Mouse (Mus musculus): Measurements from ENCODE around the gene Wdr86. TPM values are rescaled to one million over a fixed set of nuclear protein-coding genes. Genes with fewer than 3 reads are reported as not detected.
A peak's percentile ranks its signal among the peaks of the same experiment; 100 is the strongest.
"Not testable (repeated sequence)": the region's sequence is repeated elsewhere in the genome, so short reads cannot be mapped to it uniquely, and the experiment has no call there.

The Wdr86 gene
- total and polyA plus RNA-seq, 2 experiments from 2014 or later = 2.8 to 5.1 TPM

GRCm38 (mm10) chr5:24696704-24697103, 33.8 kb downstream of the Wdr86 start:
- Histone ChIP-seq H3K4me1 (ENCODE audit: control insufficient read depth, insufficient read depth) (no peaks in the 10 kb centered on the region), H3K36me3 (replicated peaks; ENCODE audit: control insufficient read depth, insufficient read depth, low read length) (peaks cover 95% of the 10 kb centered on the region), H3K4me3 (ENCODE audit: low read depth, low read length) (no peak overlapping the region), H3K9ac (replicated peaks; ENCODE audit: low read depth, low read length) (no peak overlapping the region), H3K27me3 (ENCODE audit: control insufficient read depth, insufficient read depth, low read length) (no peaks in the 10 kb centered on the region), H3K4me2 (ENCODE audit: low read depth, low read length) (no peak overlapping the region), H3K9me3 (replicated peaks; ENCODE audit: control insufficient read depth, low read length) (no peaks in the 10 kb centered on the region), H3K27ac (ENCODE audit: low read depth) (peak overlapping the region; percentile 41)
- no peak for TF ChIP-seq EP300 (IDR thresholded peaks at IDR 0.05; ENCODE audit: low read depth)
- TF ChIP-seq CTCF (IDR thresholded peaks at IDR 0.05; ENCODE audit: low read depth) = no peak
- peak; percentile 7 for DNase-seq (ENCODE audit: low spot score)
- ATAC-seq (ENCODE audit: insufficient read depth, low read depth) = 0 out of 2 replicates have a peak, but pooled peaks have one; percentile 14
- WGBS = 63% methylated on average over 3 of the region's 3 CpGs

DNA sequence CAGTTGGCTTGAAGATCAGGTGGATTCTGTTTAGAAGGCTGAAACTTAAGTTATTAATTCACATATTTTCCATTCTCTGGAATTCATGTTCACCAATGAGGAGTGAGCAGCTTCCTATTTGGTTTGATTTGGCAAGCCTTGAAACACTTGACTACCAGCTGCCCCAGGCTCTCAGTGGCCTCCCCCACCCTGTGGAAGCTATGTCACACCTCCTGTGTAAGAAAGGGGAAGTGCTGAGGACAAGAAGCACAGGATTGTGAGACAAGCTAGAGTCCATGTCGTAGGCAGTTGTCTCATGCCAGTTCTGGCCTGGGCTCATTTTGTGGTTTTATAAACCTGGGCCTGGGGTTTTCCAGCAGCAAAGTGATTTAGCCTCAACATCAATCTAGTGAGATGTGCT, 42.8 kb downstream of the Wdr86 start:
- no peak for ATAC-seq (ENCODE audit: insufficient read depth, low read depth)
- Histone ChIP-seq H3K27me3 (ENCODE audit: control insufficient read depth, insufficient read depth, low read length) (no peaks in the 10 kb centered on the region), H3K4me2 (ENCODE audit: low read depth, low read length) (no peak overlapping the region), H3K27ac (ENCODE audit: low read depth) (no peak overlapping the region), H3K36me3 (replicated peaks; ENCODE audit: control insufficient read depth, insufficient read depth, low read length) (peaks cover 38% of the 10 kb centered on the region), H3K4me1 (ENCODE audit: control insufficient read depth, insufficient read depth) (0 out of 2 replicates have a peak, but pooled peaks cover 4% of the 10 kb centered on the region), H3K9me3 (replicated peaks; ENCODE audit: control insufficient read depth, low read length) (no peaks in the 10 kb centered on the region), H3K4me3 (ENCODE audit: low read depth, low read length) (no peak overlapping the region), H3K9ac (replicated peaks; ENCODE audit: low read depth, low read length) (no peak overlapping the region)
- no peak for TF ChIP-seq CTCF (IDR thresholded peaks at IDR 0.05; ENCODE audit: low read depth)
- TF ChIP-seq EP300 (IDR thresholded peaks at IDR 0.05; ENCODE audit: low read depth) = no peak
- DNase-seq (ENCODE audit: low spot score) = no peak
- 61% methylated on average over 1 of the region's 1 CpGs for WGBS

DNA sequence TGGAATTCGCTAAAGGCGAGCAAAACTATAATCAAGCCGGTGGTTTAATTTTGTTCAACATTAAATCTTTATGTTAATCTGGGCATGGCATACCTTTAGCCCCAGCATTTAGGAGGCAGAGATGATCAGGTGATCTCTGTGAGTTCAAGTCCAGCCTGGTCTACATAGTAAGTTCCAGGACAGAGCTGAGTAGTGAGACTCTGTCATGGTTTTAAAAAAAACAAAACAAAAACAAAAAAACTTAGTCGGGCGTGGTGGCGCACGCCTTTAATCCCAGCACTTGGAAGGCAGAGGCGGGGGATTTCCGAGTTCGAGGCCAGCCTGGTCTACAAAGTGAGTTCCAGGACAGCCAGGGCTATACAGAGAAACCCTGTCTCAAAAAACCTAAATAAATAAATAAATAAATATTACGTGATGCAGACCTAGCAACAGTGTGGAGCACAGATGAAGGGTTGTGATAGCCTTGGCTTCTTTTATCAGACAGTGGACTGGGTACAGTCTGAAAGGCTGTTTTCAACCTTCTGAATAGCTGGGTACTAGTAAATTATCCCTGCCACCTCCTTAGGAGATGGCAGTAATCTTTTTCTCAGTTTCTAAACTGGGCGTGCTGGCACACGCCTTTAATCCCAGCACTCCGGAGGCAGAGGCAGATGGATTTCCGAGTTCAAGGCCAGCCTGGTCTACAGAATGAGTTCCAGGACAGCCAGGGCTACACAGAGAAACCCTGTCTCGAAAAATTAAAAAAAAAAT, 43.7 kb downstream of the Wdr86 start:
- 71% methylated on average over 16 of the region's 16 CpGs for WGBS
- Histone ChIP-seq H3K9ac (replicated peaks; ENCODE audit: low read depth, low read length) (peak overlapping the region; percentile 72; the same call in 1 of the 2 replicates), H3K4me2 (ENCODE audit: low read depth, low read length) (peak overlapping the region; percentile 66), H3K4me3 (ENCODE audit: low read depth, low read length) (peak overlapping the region; percentile 90), H3K36me3 (replicated peaks; ENCODE audit: control insufficient read depth, insufficient read depth, low read length) (peaks cover 31% of the 10 kb centered on the region), H3K27ac (ENCODE audit: low read depth) (peak overlapping the region; percentile 99)
- not testable (repeated sequence) for ATAC-seq (ENCODE audit: insufficient read depth, low read depth); H3K9me3 ChIP-seq (replicated peaks; ENCODE audit: control insufficient read depth, low read length); DNase-seq (ENCODE audit: low spot score); H3K4me1 ChIP-seq (ENCODE audit: control insufficient read depth, insufficient read depth); H3K27me3 ChIP-seq (ENCODE audit: control insufficient read depth, insufficient read depth, low read length)

DNA sequence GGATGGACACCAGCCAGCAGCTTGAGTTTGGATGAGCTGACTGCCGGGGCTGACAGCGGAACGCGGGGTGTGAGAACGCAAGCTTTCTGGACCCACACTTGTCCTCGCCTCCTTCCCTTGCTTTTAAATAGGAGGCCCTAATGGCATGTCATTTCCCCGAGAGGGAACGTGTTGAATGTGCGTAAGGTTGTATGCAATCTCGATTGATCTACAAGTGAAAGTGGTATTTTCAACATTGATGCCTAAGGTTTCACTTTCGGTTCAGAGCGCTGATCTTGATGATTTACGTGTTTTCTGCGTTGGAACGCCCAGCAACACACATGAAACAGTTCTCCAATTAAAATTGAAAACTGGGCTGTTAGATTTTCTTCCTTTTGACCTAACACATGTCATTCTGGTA, 44.4 kb downstream of the Wdr86 start:
- under 1% methylated on average over 15 of the region's 15 CpGs for WGBS
- Histone ChIP-seq H3K36me3 (replicated peaks; ENCODE audit: control insufficient read depth, insufficient read depth, low read length) (peaks cover 24% of the 10 kb centered on the region), H3K27me3 (ENCODE audit: control insufficient read depth, insufficient read depth, low read length) (no peaks in the 10 kb centered on the region), H3K4me3 (ENCODE audit: low read depth, low read length) (peak overlapping the region; percentile 90), H3K4me2 (ENCODE audit: low read depth, low read length) (peak overlapping the region; percentile 66), H3K4me1 (ENCODE audit: control insufficient read depth, insufficient read depth) (0 out of 2 replicates have a peak, but pooled peaks cover 4% of the 10 kb centered on the region), H3K27ac (ENCODE audit: low read depth) (peak overlapping the region; percentile 99), H3K9me3 (replicated peaks; ENCODE audit: control insufficient read depth, low read length) (no peaks in the 10 kb centered on the region), H3K9ac (replicated peaks; ENCODE audit: low read depth, low read length) (peak overlapping the region; percentile 72)
- no peak for TF ChIP-seq CTCF (IDR thresholded peaks at IDR 0.05; ENCODE audit: low read depth)
- TF ChIP-seq EP300 (IDR thresholded peaks at IDR 0.05; ENCODE audit: low read depth) = no peak
- peak; percentile 47 for DNase-seq (ENCODE audit: low spot score)
- ATAC-seq (ENCODE audit: insufficient read depth, low read depth) = no peak

- Histone ChIP-seq H3K4me3 (ENCODE audit: low read depth, low read length) (peak within 1 kb of the TSS; percentile 90), H3K27ac (ENCODE audit: low read depth) (peak within 1 kb of the TSS; percentile 99), H3K27me3 (ENCODE audit: control insufficient read depth, insufficient read depth, low read length) (no peaks in the 10 kb centered on the region), H3K4me2 (ENCODE audit: low read depth, low read length) (peak within 1 kb of the TSS; percentile 76), H3K4me1 (ENCODE audit: control insufficient read depth, insufficient read depth) (0 out of 2 replicates have a peak, but pooled peaks cover 4% of the 10 kb centered on the region), H3K9ac (replicated peaks; ENCODE audit: low read depth, low read length) (peak within 1 kb of the TSS; percentile 72), H3K36me3 (replicated peaks; ENCODE audit: control insufficient read depth, insufficient read depth, low read length) (peaks cover 17% of the 10 kb centered on the region), H3K9me3 (replicated peaks; ENCODE audit: control insufficient read depth, low read length) (no peaks in the 10 kb centered on the region)
- ATAC-seq (ENCODE audit: insufficient read depth, low read depth) (peak; percentile 96), DNase-seq (ENCODE audit: low spot score) (peak; percentile 100)
- under 1% methylated on average over 53 of the region's 53 CpGs for WGBS
- TF ChIP-seq EP300 (IDR thresholded peaks at IDR 0.05; ENCODE audit: low read depth) = no peak; the same call in 1 of the 2 replicates
- peak; percentile 77 for TF ChIP-seq CTCF (IDR thresholded peaks at IDR 0.05; ENCODE audit: low read depth)
Measured at GRCm38 (mm10) chr5:24685366-24686093, 45.0 kb downstream of the Wdr86 start, which contains the start of gene Nub1. Nub1 (plus strand) TSS chr5:24685532.
